Mouse (Mus musculus): ENCODE data around the gene Mif.
"Not testable (repeated sequence)": the region's sequence is repeated elsewhere in the genome, so short reads cannot be mapped to it uniquely, and the experiment has no call there.

The Mif gene

DNA sequence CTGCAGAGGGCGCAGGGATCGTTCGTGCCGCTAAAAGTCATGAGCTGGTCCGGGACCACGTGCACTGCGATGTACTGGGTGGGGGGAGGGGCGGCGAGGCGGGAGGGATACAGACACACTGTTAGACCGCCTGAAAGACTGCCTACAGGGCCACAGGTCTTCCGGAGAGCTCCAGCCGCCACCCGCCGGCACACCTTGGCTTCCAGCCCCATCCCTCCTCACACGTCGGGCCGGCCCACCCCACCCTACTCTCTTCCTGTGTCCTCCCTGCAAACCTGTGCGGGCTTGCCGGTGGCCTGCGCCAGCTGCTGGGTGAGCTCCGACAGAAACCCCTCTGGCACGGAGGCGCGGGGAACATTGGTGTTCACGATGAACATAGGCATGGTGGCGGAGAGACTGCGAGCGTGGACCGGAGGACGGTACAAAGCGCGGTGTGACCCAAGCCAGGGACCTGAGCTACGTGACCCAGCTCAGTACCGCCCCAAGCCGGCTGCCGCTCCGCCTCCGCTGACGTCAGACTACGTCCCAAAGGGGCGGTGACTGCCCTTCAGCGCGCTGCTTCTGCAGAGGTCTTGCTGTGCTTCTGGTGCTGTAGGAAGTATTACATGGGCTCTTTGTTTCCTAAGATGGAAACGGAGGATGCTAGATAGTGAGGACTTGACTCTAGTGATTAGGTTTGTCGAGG lies at the start of gene Mif:
Gene Mif, minus strand, starts transcription at position 455 of the 685 bp plus-strand sequence.
- DNase-seq = peak; percentile 88 to 89

GRCm38 (mm10) chr10:75906882-75907281 lies 46.8 kb upstream of the Mif start:
- DNase-seq = no peak

DNA sequence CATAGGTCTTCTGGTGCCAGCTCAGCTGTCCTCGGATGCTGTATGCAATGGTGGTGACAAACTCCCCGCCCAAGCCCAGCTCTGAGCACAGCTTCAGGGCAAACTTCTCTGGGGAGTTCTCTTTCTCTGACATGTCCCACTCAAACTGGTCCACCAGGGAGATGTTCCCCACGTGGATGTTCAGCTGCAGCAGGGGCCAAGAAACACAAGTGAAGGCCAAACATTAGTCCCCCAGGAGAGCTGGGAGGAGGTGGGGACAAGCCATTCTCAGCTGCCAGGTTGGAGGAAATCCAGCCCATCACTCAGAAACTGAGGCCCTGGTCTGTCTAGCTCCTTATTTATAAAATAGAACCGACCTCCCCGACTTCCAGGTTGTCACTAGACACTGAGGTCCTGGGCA lies 44.4 kb upstream of the Mif start:
- no peak for DNase-seq

DNA sequence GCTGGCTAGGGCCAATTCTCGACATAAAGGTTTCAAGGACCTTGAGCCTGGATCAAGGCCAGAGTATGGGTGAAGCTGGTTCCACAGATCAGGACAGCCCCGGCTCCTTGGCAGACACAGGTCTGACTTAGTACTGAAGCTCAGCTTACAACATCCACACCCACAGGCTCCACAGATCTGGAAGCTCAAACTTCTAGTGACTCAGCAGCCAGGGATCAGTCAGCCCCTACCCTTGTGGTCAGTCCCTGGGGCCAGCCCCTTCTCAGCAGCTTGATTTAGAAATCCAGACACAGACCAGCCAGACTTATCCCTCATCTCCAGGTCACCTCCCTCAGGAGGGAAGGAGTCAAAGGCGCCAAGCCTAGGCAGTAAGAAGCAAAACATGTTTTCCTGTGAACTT lies 38.8 kb upstream of the Mif start:
- DNase-seq = peak in 1 of 2 experiments; percentile 50

GRCm38 (mm10) chr10:75898039-75898564 lies 38.1 kb upstream of the Mif start:
- no peak for DNase-seq

DNA sequence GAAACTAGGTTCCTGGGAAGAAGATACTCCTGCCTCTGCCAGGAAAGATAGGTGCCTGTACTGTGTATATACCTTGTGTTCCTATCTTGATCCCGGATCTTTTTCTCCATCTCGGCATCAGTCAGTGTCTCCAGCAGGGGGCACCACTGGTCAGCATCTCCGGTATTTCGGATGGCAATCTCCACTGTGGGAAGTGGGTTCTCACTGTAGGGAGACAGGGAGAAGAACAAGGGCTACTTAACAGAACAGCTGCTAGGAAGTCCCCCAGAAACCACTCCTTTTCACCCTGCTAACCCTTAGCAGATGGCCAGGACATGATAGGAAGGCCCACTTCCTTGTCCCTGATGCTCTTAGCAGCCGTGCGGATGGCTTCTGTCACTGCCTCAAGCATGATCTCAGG lies 37.3 kb upstream of the Mif start:
- DNase-seq = peak; percentile 57 to 85

- no peak for DNase-seq
Observed at GRCm38 (mm10) chr10:75896208-75896607, 36.2 kb upstream of the Mif start.

DNA sequence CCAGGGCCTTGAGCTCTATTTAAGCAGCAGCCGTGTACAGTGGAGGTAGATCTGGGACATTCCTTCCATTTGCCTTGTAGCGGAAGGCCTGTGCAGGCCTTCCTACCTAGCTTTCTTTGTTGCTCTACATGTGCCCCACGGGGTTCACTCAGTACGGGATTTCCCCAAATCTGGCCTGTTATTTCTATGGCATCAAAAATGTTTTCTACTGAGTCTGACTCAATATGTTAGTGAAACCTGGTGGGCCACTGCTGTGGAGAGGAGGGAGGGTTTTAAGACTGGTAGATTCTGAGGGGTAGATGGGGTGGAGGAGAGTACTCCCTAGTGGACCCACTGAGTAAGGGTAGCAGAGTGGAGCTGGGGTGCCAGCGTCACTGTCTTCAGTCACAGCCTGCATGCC lies 35.7 kb upstream of the Mif start:
- DNase-seq = no peak

DNA sequence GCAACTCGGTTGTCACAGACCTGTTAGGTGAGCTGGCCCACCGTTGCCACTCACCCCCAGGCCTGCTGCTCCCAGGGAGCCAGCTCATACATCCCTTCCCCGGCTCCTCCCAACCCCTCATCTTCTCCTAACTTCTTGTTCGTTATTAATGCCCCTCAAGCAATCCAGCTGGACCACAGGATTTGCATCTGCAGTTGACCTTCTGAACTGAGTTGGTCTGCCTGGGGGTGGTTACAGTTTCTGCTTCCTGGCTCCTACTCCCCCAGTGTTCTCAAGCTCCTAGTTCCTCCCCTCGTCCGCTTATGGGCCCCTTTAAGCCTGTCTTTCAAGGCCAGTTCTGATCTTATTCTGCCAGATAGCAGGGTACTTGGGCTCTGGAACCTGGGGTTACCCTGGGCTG lies 34.6 kb upstream of the Mif start:
- no peak for DNase-seq

DNA sequence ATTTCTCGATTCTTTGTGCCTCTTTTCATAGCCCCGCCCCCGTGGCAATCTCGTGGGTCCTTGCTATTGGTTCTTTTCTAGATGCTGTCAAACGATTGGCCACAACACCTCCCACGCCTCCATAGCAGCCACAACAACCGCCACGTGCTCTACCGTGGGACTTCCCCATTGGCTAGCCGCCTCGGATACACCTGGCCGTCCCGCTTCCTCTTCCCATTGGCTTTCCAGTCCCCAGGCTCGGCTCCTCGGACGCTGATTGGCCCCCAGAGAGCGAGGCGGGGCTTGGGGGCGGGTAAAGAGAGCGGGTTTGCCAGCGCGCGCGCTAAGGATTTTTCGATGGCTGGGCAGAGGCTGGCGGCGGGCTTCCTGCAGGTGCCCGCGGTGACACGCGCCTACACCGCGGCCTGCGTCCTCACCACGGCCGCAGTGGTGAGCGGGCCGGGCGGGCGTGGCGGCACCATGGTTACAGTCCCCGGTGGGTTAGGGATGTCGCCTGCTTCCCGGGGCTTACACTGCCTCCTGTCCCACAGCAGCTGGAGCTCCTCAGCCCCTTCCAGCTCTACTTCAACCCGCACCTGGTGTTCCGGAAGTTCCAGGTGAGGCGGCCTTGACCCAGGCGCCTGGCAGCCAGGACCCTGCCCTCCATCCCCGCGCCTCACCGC lies 33.2 kb upstream of the Mif start, which contains the start of gene Derl3:
Gene Derl3, plus strand, starts transcription at position 325 of the 662 bp plus-strand sequence.
- DNase-seq = peak; percentile 97 to 98

DNA sequence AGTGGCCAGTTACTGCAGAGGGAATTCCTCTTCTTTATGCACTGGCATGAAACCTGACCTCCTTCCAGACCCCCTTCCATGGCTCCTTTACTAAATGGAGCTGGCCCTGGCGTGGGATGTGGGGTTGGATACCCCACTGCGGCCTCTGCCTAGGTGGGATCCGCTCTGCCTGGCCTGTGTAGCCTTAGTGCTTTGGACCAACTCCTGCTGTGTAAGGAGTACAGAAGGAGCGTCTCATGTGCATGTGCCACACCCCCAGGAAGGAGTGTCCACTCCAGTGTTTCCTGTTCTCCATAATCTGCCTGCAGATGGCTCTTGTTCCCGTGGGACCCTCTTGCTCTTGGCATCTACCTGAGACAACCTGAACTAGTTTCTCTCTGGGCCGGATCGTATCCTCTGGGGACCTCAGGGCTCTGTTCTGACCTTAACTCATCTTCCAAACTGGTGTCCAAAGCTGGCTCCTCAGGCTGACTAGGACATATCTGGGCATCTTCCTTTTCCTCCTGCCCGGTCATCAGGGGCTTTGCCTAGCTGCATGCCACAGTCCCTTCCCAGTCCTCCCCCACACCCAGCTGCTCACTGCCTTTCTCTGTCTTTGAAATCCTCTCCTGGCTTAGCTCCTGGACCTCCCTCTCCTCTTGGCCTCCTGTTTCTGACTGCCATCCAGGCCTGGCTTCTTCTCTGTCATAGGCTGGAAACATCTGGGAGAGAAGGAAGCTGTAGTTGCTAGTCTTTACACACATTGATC lies 29.5 kb upstream of the Mif start:
- no peak for DNase-seq

- DNase-seq = not testable (repeated sequence)
Observed at GRCm38 (mm10) chr10:75887504-75887903, 27.5 kb upstream of the Mif start.

DNA sequence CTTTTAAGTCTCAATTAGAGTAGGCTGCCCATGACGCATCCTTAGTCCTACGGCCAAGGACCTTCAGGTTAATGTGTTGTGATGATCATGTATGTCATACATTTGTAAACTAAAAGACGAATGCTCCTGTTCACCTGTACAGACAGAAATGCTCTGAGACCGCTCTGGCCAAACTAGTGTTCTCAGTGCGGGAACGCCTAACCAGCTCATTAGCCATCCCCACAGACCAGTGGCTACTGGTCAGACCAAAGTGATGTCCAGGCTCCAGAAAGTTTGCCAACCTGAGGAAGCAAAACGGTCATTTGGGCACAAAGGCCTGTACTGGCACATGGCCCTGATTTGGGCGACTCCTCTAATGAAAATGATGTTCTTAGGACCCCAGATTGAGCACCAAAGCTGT lies 24.7 kb upstream of the Mif start:
- DNase-seq = no peak

GRCm38 (mm10) chr10:75883232-75883552 lies 23.2 kb upstream of the Mif start:
- DNase-seq = peak; percentile 91 to 93

DNA sequence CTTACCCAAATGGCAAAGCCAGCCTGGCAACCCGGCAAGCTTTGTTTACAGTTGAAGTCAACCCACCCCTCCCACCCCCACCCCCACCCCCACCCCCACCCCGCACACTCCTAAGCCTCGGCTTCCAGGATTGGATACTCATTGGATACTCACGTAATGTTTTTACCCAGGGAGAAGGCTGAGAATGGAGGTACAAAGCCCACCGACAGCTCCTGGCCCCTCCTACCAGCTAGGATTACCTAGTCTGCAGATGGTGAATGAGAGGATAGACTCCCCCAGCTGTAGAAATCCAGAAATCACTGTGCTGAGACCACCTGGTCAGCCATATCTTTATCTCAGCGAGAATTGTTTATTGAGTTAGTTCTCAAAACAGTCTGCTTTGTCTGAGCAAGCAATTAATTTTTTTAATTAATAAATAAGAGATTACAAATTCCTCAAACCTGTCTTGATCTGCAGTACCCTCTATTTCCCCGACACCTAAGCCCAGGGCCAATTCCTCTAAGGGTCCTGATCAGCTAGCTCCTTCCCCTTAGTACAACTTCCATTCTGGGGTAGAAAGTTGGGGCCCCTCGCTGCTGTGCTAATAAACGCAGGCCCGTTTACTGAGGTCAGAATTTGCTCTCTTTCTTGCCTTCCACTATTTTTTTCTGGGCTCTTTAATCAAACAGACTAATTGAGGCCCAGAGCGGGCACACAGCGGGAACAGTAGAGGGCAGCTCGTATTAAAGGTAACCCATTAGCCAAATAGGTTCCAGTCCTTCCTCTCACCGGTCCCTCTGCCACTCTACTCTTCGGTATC lies 22.6 kb upstream of the Mif start:
- DNase-seq = peak in 1 of 2 experiments; percentile 39

DNA sequence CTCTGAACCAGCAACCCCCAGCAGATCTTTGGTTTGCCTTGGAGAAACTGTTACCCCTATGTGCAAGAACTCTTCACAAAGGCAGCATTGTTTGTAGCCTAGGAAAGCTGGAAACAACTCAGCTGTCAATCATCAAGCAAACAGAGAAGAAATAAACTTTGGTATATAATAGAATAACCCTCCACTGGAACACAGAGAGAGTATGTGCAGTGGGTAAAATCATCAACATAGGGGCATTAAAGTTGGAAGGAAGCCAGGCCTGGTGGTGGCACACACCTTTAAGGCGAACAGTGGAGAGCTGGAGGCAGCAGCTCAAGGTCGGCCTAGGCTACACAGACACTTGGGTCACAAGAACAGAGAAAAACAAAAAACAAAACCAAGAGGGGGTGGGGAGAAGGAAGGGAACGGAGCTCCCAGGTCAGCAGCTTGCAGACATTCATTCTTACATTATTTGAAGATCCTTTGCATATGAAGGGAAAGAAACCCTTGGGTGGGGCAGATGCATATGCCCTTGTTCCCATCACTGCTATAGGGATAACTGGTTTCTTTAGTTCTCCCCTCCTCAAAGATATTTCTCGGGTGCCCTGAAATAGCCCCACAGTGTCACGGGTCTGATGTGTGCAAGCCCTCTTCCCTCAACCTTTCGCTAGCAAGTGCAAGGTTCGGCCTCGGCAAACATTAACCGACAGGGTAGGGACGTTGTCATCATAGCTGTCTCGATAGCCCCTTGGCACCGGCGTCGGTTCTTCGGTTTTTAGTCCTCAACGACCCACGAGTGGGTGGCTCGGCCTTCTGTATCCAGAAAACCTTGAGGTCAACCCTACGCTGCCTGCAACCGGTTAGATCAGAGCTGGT lies 21.8 kb upstream of the Mif start:
- DNase-seq = peak; percentile 90 to 91

DNA sequence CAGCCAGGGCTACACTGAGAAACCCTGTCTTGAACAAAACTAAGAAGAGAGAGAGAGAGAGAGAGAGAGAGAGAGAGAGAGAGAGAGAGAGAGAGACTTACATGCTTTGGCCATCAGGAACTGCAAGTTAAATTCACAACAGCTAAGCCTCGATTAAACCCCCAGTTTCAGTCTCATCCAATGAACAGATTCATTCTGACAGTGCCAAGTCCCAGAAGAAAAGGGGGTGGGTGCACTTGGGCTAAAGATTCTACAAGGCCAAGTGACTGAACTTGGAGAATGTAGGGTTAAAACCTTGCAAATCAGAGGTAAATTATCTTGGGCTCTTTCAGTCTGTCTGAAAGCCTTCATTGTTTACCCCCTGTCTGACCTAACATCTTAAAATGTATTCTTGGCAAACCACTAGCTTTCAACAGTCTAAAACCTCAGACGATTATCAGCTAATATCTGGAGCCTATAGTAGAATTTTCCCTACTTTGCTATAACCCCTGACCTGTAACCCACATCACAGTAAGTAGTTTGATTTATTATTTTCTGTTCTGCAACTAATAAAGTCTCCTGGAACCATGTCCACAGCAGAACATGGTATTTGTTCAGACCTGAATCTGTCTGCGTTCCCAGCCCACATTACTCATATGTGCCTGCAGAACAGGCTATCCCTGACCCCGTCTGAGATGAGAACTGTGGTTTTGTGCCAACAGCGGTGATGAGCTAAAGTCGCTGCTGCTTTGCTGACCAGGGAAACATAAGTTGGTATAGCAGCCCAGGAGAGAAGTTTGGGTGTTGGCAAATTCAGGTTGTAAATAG lies 20.9 kb upstream of the Mif start:
- no peak for DNase-seq

DNA sequence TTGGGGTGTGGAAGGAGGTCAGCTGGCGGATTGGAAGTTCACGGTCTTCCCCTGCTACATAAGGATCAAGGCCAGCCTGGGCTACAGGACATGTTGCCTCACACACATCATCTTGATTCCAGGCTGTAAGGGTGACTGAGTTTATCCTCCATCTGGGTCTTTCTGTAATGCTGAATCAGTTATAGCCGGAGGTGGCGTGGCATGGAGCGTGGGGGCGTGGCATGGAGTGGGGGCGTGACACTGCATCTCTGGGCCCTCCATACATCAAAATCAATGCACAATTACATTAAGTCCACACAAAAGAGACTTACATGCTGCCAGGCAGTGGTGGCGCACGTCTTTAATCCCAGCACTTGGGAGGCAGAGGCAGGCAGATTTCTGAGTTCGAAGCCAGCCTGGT lies 20.3 kb upstream of the Mif start:
- no peak for DNase-seq

- DNase-seq = peak; percentile 83 to 84
Observed at GRCm38 (mm10) chr10:75878836-75879235, 18.8 kb upstream of the Mif start.

DNA sequence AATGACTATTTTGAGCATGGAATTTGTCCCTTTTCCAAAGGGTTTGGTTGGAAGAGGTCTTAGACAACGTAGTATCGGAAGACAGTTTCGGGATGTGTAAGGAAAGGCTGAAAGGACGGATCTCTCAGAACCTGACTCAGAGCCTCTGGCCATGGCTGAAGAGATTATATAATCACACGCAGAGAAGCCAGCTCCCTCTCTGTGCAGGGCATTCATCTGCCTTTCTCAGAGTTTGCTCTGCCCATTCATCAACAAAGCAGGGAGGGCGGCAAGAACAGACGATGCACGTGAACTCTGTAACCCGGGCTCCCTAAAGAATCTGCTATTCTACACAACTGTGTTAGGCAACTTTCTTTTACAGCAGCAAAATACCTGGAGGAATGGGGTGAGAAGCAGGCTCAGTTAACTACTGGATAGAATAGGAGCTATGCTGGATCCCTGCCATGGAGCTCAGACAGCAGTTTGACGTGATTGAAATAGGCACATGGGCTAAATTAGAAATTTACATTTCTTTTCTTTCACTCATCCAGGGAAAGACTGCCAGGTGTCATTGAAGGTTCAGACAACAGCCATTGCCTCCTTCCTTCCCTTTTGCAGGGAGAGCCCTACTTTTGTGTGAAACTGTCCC lies 13.6 kb upstream of the Mif start:
- no peak for DNase-seq

Measured in kidney, adult 8-10 months (tissue).